Mouse (Mus musculus) thymus, adult 2 months (tissue): ENCODE results near the gene Ift81. TPM values are rescaled to one million over a fixed set of nuclear protein-coding genes. Genes with fewer than 3 reads are reported as not detected.

Source experiments
- DNase-seq: peaks from one replicate; pipeline ENCODE4 v3.0.0; 2021
- H3K27ac ChIP-seq: fragments of 200-500 bp; 2 replicates; pipeline ENCODE4 v1.5.1; 2012; ENCODE audit warnings: low read length, control low read depth; ENCODE audit not compliant: control insufficient read depth, insufficient read depth
- H3K27me3 ChIP-seq: fragments of 200-500 bp; 2 replicates; pipeline ENCODE4 v1.6.1; 2012; ENCODE audit warnings: mild to moderate bottlenecking, low read length, moderate library complexity, mixed read lengths; ENCODE audit not compliant: control insufficient read depth, insufficient read depth
- H3K36me3 ChIP-seq: fragments of 200-500 bp; 2 replicates; pipeline ENCODE4 v1.6.1; 2012; ENCODE audit warnings: mild to moderate bottlenecking, low read length, moderate library complexity; ENCODE audit not compliant: control insufficient read depth, insufficient read depth
- H3K4me1 ChIP-seq: fragments of 200-500 bp; replicated peaks from 2 replicates; pipeline ENCODE4 v1.6.1; 2012; ENCODE audit warnings: low read length; ENCODE audit not compliant: control insufficient read depth, insufficient read depth
- H3K4me3 ChIP-seq: fragments of 200-500 bp; 2 replicates; pipeline ENCODE4 v1.5.1; 2012; ENCODE audit warnings: mild to moderate bottlenecking, low read length, control low read depth, moderate library complexity; ENCODE audit not compliant: control insufficient read depth, insufficient read depth
- CTCF ChIP-seq: fragments of 200-500 bp; IDR thresholded peaks from 2 replicates; pipeline ENCODE4 v1.5.1; 2012; ENCODE audit warnings: mild to moderate bottlenecking, control low read depth, low read length, moderate library complexity, borderline replicate concordance; ENCODE audit not compliant: control insufficient read depth, poor library complexity, insufficient read depth; ENCODE audit errors: extremely low read depth
- POLR2A ChIP-seq: fragments of 200-500 bp; IDR thresholded peaks from 2 replicates; pipeline ENCODE4 v1.6.1; 2012; ENCODE audit warnings: mild to moderate bottlenecking, low read length, control low read depth, moderate library complexity; ENCODE audit not compliant: control insufficient read depth, poor library complexity, insufficient read depth; ENCODE audit errors: extremely low read depth
- WGBS: fragments of 180-500 bp; shearing (Covaris S2); methylation state at CpG from one replicate; pipeline ENCODE4 v1.1.7; 2018; 5-methylcytosine and 5-hydroxymethylcytosine counted together
- polyA plus RNA-seq: library from polyadenylated mRNA; depleted of rRNA; stranded (reverse); fragments of >200 nt; gene quantifications from 2 replicates; pipeline ENCODE4 v1.2.3, GENCODE M21; 2012

Gene Ift81
- polyA plus RNA-seq, 1 experiment: 1.6 TPM

- Histone ChIP-seq H3K36me3 (no peaks in the 10 kb centered on the region), H3K27me3 (no peaks in the 10 kb centered on the region), H3K4me3 (peak overlapping the region; percentile 17), H3K4me1 (peaks cover 28% of the 10 kb centered on the region), H3K27ac (no peak overlapping the region)
- TF ChIP-seq CTCF: no peak
- no peak for TF ChIP-seq POLR2A
- DNase-seq: no peak
- WGBS: 58% methylated on average over 23 of the region's 23 CpGs
Measured at GRCm38 (mm10) chr5:122513421-122514126, 100.7 kb downstream of the Ift81 start.

DNA sequence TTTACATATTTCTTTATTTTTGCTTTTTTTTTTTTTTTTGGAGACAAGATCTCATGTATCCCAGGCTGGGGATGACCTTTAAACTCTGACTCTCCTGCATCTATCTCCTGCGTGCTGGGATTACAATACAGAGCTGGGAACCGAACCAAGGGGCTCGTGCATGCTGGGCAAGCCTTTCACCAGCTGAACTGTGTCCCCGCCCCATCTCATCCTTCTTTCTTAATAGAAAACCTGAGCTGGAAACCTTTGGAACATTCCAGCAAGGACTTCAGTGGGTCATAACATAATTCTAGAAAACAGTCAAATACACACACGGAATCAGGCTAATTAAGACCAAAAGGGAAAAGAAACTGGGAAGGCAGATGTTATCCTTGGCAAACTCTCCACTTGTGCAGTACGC lies 102.3 kb downstream of the Ift81 start:
- DNase-seq: no peak
- no peaks in the 10 kb centered on the region for H3K27me3 ChIP-seq
- TF ChIP-seq CTCF (no peak), POLR2A (no peak)
- peaks cover 28% of the 10 kb centered on the region for H3K4me1 ChIP-seq
- no peak overlapping the region for H3K27ac ChIP-seq
- H3K4me3 ChIP-seq: no peak overlapping the region
- 92% methylated on average over 6 of the region's 6 CpGs for WGBS
- H3K36me3 ChIP-seq: no peaks in the 10 kb centered on the region

- WGBS: 13% methylated on average over 9 of the region's 9 CpGs
- Histone ChIP-seq H3K4me1 (peaks cover 22% of the 10 kb centered on the region), H3K27ac (no peak overlapping the region), H3K4me3 (no peak overlapping the region), H3K36me3 (no peaks in the 10 kb centered on the region), H3K27me3 (no peaks in the 10 kb centered on the region)
- no peak for DNase-seq
- no peak for TF ChIP-seq CTCF
- TF ChIP-seq POLR2A: no peak
Measured at GRCm38 (mm10) chr5:122511405-122511804, 102.9 kb downstream of the Ift81 start.

DNA sequence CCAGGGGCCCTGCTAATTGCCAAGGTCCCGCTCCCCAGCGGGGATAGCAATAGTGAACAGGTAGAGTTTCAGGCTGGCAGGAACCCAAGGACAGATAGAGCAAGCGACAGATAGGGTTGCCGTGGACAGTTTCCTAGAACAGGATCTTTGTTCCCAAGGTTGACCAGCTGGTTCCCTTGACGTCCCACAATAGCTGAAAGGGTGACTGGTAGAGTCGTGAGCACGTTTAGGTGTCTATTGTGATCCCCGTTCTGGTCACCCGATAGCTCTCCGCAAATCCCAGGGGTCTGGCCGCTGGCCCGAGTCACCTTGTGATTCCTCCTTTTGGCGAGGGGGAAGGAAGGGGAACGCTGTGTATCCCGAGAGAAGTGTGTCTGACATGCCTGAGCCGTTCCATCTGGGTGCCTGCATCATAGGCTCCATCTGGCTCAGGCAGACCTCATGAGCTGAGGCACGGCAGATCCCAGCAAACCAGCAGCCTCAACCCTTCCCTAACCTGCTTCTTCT lies 103.6 kb downstream of the Ift81 start:
- H3K27ac ChIP-seq: no peak overlapping the region
- no peak overlapping the region for H3K4me3 ChIP-seq
- H3K27me3 ChIP-seq: no peaks in the 10 kb centered on the region
- peaks cover 17% of the 10 kb centered on the region for H3K4me1 ChIP-seq
- WGBS: 92% methylated on average over 17 of the region's 17 CpGs
- H3K36me3 ChIP-seq: no peaks in the 10 kb centered on the region
- TF ChIP-seq POLR2A (no peak), CTCF (no peak)
- DNase-seq: no peak

GRCm38 (mm10) chr5:122509608-122510007 lies 104.7 kb downstream of the Ift81 start:
- no peak overlapping the region for H3K27ac ChIP-seq
- H3K36me3 ChIP-seq: no peaks in the 10 kb centered on the region
- TF ChIP-seq POLR2A: no peak
- TF ChIP-seq CTCF: no peak

DNA sequence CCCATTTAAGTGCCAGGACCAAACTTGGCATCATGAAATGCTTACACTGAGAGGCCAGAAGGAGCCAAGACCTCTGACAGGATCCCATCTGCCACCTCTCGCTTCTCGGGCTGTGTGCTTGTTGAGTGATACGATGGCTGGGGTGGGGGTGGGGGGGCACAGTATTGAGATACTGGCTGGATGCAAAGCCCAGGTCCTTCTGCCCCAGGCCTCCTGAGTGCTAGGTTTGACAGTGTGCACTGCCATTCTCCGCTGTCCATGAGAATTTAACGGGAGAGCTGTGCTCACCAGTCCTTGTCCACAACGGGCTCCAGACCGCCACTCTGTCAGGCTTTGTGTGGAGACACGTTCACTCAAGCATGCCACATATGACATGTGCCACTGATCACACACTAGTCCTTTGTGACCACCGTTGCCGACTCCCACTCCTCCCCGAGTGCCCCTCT lies 105.4 kb downstream of the Ift81 start:
- no peak for TF ChIP-seq CTCF
- TF ChIP-seq POLR2A: no peak
- Histone ChIP-seq H3K4me3 (no peak overlapping the region), H3K27me3 (no peaks in the 10 kb centered on the region), H3K4me1 (peaks cover 10% of the 10 kb centered on the region), H3K27ac (no peak overlapping the region), H3K36me3 (no peaks in the 10 kb centered on the region)
- WGBS: 93% methylated on average over 11 of the region's 11 CpGs
- no peak for DNase-seq

More at GRCm38 (mm10) chr5:122509608-122510007, 104.7 kb downstream of the Ift81 start:
- DNase-seq: no peak
- Histone ChIP-seq H3K27me3 (no peaks in the 10 kb centered on the region), H3K4me3 (no peak overlapping the region), H3K4me1 (peaks cover 17% of the 10 kb centered on the region)
- 71% methylated on average over 7 of the region's 7 CpGs for WGBS
